Mouse (Mus musculus) left cerebral cortex, adult 18-20 months (tissue): ENCODE data around the gene Rabac1. TPM values are rescaled to one million over a fixed set of nuclear protein-coding genes. Genes with fewer than 3 reads are reported as not detected.

Experiments used
- DNase-seq, 2 experiments: peaks; one replicate each; pipeline ENCODE4 v3.0.0; 2021 to 2022; ENCODE audit warnings: low spot score in 2 of 2, mixed read lengths in 1 of 2
- microRNA-seq, 2 experiments: library from miRNA; unstranded; fragments of <30 nt; microRNA quantifications; one replicate each; pipeline ENCODE4 v1.2.0; 2021
- total RNA-seq, 2 experiments: library from RNA; stranded (reverse); gene quantifications; 2 replicates each; pipeline ENCODE4 v1.2.3; 2021

Gene Rabac1
- total RNA-seq, 2 experiments from 2014 or later = 305 to 355 TPM

DNA sequence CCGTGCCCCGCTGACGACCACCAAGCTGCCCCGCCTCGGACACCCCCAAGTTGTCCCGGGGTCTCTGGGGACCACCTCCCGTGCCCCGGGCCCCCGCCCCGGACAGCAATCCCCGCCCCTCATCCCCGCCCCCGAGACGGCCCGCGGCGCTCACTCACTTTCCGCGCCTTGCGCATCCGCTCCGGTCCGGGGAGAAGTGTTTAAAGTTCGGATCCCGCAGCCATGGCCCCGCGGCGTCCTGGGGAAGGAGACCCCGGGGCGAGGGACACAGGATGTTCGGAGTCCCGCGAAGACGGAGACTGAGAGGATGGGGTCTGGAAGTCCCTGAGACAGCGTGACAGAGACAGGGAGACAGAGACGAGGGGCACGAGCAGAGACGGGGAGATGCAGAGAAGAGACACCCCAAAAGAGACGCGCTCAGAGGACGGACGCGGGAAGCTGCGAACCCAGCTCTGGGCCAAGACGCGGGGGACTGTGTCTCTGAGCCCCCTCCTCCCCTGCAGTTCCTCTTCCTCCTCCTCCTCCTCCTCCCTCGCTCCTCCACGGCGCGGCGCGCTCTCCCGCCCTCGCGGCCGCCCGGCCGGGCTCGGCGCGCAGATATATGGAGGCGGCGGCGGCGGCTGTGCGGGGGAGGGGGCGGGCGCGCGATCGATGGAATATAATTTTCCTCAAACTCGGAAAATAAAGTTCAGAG lies 28.1 kb downstream of the Rabac1 start, which contains the start of gene Gm4881:
TSS of gene Gm4881 (minus strand) at position 238 of the 694 bp plus-strand sequence.
- no peak for DNase-seq

DNA sequence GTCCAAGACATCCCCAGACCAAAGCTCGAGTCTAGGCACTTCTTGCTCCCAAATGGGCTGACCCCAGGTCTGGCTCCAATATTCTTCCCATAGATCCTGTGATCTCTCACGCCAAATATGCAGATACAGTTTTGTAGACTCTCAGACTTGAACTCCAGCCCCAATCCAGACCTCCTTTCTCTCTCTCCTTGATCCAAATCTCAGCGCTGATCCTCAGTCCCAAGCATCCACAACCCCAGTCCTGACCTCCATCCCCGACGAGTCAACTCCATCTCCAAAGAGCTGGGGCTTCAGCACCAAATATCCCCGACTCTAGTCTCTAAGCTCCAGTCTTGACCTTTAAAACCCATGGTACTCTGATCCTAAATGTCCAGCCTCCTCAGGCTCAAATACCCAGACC lies 28.9 kb downstream of the Rabac1 start:
- DNase-seq = no peak

DNA sequence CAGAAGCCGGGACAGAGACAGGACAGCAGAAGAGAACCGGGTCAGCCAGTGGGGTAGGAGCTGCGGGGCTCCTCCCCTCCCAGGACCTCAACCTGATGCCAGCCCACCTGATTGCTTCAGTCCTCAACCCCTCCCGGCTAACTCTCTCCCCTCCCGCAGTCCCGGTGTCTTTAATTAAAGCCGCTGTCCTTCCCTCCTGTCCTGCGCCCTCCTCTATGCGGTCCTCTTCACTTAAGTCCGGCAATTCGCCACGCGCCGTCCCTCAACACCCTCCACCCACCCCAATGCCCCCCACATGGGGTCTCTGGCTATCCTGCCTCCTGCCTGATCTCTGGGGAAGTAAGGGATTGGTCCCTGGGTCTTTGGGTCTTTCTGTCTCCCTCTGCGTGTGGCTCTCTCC lies 40.9 kb downstream of the Rabac1 start:
- DNase-seq = no peak

DNA sequence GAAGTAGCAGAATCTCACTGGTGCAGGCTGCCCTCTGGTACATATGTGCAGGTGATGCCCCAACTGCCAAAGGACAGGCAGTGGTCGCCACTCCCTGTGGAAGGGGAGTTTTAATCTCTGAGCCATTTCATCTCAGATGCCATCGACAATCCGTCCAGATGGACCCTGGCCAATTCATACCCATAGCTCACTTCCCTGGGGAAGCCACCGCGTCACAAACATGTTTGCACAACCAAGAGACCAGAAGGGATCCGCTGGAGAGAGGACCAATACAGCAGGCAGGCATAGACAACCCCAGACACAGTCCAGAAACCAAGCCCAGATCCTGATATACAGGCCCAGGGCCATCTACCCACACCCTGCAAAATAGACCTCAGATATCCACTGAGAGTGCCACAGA lies 42.1 kb downstream of the Rabac1 start:
- DNase-seq = no peak

Small RNAs within 50 kb of the gene (microRNA-seq; reads per million reads assigned to microRNA genes)
- gene Mir7046 = 10.4 to 15.9 reads per million in 2 experiments
- 78.6 to 109 reads per million in 2 experiments for gene Mir7047

Other genes with a start within 250 kb of the Rabac1 start
- not detected for gene Gm4763, start 245.8 kb downstream of the Rabac1 start, total RNA-seq
- not detected for gene Cd177, start 212.4 kb downstream of the Rabac1 start, total RNA-seq
- not detected for gene Ceacam10, start 195.5 kb downstream of the Rabac1 start, total RNA-seq
- 1 to 10 TPM in 1 of 2 experiments, not detected in 1; 1.5 TPM for gene Gm9844, start 110.5 kb downstream of the Rabac1 start, total RNA-seq
- gene Lypd4, start 102.8 kb downstream of the Rabac1 start, total RNA-seq = not detected
- not detected for gene Dmrtc2, start 102.7 kb downstream of the Rabac1 start, total RNA-seq
- gene Rps19, start 88.4 kb downstream of the Rabac1 start, total RNA-seq = 100 to 1,000 TPM; 511 to 584 TPM
- gene Cd79a, start 75.4 kb downstream of the Rabac1 start, total RNA-seq = under 1 TPM; 0.30 to 0.77 TPM
- 10 to 100 TPM; 57.1 to 74.1 TPM for gene Arhgef1, start 69.8 kb downstream of the Rabac1 start, total RNA-seq
- gene Gm4881, start 28.3 kb downstream of the Rabac1 start, total RNA-seq = not detected
- 1,000 to 10,000 TPM; 1,987 to 2,019 TPM for gene Atp1a3, start 33.2 kb upstream of the Rabac1 start, total RNA-seq
- 100 to 1,000 TPM; 176 TPM for gene Grik5, start 99.6 kb upstream of the Rabac1 start, total RNA-seq
- 10 to 100 TPM; 34.9 TPM for gene Zfp574, start 99.8 kb upstream of the Rabac1 start, total RNA-seq
- gene Pou2f2, start 207.0 kb upstream of the Rabac1 start, total RNA-seq = 10 to 100 TPM in 1 of 2 experiments, 1 to 10 TPM in 1; 7.7 to 12.9 TPM
- gene Dedd2, start 247.9 kb upstream of the Rabac1 start, total RNA-seq = 10 to 100 TPM; 24.2 to 26.7 TPM
- 10 to 100 TPM; 10.6 to 11.4 TPM for gene Zfp526, start 248.7 kb upstream of the Rabac1 start, total RNA-seq